Mouse (Mus musculus): ENCODE results near the gene Zbtb20. TPM values are rescaled to one million over a fixed set of nuclear protein-coding genes. Genes with fewer than 3 reads are reported as not detected.

Gene Zbtb20
- polyA plus RNA-seq, 1 experiment, result 0.13 TPM

DNA sequence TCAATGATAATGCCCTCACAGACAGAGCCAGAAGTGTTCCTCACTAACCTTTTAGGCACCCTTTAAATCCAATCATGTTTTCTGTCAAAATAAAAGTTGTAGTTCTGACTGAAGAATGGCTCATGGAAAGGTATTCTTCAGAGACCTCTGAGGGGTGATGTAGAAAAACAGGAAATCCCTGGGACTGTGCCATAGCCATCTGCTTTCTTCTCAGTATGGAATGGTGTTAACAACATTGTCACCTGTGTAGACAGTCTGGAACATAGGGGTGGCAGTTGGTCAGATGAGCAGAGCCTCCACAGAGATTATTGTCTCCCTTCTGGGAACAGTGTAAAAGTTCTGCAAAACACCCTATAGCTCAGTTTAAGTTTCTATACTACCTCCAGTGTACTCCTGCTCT, 732.4 kb downstream of the Zbtb20 start:
- no peak for TF ChIP-seq GATA1 (IDR thresholded peaks at IDR 0.05; ENCODE audit: low read length)
- no peak for TF ChIP-seq TAL1 (IDR thresholded peaks at IDR 0.05; ENCODE audit: low read length)
- peaks cover 3% of the 10 kb centered on the region; the same call in 1 of the 2 replicates for H3K36me3 ChIP-seq (ENCODE audit: control insufficient read depth)
- peaks cover 14% of the 10 kb centered on the region for H3K9me3 ChIP-seq (ENCODE audit: control insufficient read depth, low read length)
- H3K27me3 ChIP-seq (ENCODE audit: control insufficient read depth), result no peaks in the 10 kb centered on the region
- H3K4me3 ChIP-seq (replicated peaks), result no peak overlapping the region
- no peaks in the 10 kb centered on the region for H3K4me1 ChIP-seq (ENCODE audit: control insufficient read depth)

DNA sequence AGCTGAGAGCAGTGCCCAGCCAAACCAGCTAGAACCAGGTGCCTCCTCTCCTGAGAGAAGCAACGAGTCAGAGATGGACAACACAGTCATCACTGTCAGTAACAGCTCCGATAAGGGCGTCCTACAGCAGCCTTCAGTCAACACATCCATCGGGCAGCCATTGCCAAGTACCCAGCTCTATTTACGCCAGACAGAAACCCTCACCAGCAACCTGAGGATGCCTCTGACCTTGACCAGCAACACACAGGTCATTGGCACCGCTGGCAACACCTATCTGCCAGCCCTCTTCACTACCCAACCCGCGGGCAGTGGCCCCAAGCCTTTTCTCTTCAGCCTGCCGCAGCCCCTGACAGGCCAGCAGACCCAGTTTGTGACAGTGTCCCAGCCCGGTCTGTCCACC, 734.7 kb downstream of the Zbtb20 start:
- Histone ChIP-seq H3K9me3 (ENCODE audit: control insufficient read depth, low read length) (peaks cover 14% of the 10 kb centered on the region), H3K36me3 (ENCODE audit: control insufficient read depth) (peaks cover 3% of the 10 kb centered on the region; the same call in 1 of the 2 replicates), H3K4me3 (replicated peaks) (no peak overlapping the region), H3K4me1 (ENCODE audit: control insufficient read depth) (no peaks in the 10 kb centered on the region), H3K27me3 (ENCODE audit: control insufficient read depth) (no peaks in the 10 kb centered on the region)
- TF ChIP-seq GATA1 (IDR thresholded peaks at IDR 0.05; ENCODE audit: low read length), result no peak
- TF ChIP-seq TAL1 (IDR thresholded peaks at IDR 0.05; ENCODE audit: low read length), result no peak

DNA sequence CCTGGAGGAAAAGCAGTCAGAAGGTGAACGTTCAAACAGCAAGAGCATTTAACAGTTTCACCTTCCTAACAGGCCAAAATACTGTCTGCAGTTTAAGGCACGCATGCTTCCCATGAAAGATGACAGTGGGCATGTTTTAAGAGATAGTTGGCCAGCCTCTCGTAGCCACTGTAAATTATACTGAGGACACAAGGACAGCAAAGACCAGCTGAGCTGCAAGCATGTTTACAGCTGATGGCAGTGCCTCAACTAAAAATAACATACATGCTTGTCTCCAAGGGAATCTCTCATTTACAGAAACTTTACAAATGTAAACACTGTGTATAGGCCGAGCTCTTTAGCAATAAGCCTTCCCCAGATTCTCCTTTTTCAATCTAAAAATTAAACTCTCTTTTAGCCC, 740.7 kb downstream of the Zbtb20 start:
- no peaks in the 10 kb centered on the region for H3K4me1 ChIP-seq (ENCODE audit: control insufficient read depth)
- TF ChIP-seq GATA1 (IDR thresholded peaks at IDR 0.05; ENCODE audit: low read length) (no peak), TAL1 (IDR thresholded peaks at IDR 0.05; ENCODE audit: low read length) (no peak)
- H3K36me3 ChIP-seq (ENCODE audit: control insufficient read depth), result no peaks in the 10 kb centered on the region
- peaks cover 3% of the 10 kb centered on the region; the same call in 1 of the 2 replicates for H3K9me3 ChIP-seq (ENCODE audit: control insufficient read depth, low read length)
- no peak overlapping the region for H3K4me3 ChIP-seq (replicated peaks)
- no peaks in the 10 kb centered on the region for H3K27me3 ChIP-seq (ENCODE audit: control insufficient read depth)

- Histone ChIP-seq H3K9me3 (ENCODE audit: control insufficient read depth, low read length) (peaks cover 3% of the 10 kb centered on the region; the same call in 1 of the 2 replicates), H3K4me3 (replicated peaks) (no peak overlapping the region), H3K27me3 (ENCODE audit: control insufficient read depth) (no peaks in the 10 kb centered on the region), H3K36me3 (ENCODE audit: control insufficient read depth) (no peaks in the 10 kb centered on the region), H3K4me1 (ENCODE audit: control insufficient read depth) (no peaks in the 10 kb centered on the region)
- no peak for TF ChIP-seq TAL1 (IDR thresholded peaks at IDR 0.05; ENCODE audit: low read length)
- TF ChIP-seq GATA1 (IDR thresholded peaks at IDR 0.05; ENCODE audit: low read length), result no peak
These were observed 741.7 kb downstream of the Zbtb20 start for GRCm38 (mm10) chr16:43617346-43617745.

DNA sequence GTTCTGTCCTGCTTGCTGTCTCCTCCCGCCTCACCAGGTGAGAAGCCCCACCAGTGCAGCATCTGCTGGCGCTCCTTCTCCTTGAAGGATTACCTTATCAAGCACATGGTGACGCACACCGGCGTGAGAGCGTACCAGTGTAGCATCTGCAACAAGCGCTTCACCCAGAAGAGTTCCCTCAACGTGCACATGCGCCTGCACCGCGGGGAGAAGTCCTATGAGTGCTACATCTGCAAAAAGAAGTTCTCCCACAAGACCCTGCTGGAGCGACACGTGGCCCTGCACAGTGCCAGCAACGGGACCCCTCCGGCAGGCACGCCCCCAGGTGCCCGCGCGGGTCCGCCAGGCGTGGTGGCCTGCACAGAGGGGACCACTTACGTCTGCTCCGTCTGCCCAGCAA, 742.6 kb downstream of the Zbtb20 start:
- Histone ChIP-seq H3K36me3 (ENCODE audit: control insufficient read depth) (no peaks in the 10 kb centered on the region), H3K4me1 (ENCODE audit: control insufficient read depth) (no peaks in the 10 kb centered on the region), H3K4me3 (replicated peaks) (no peak overlapping the region), H3K9me3 (ENCODE audit: control insufficient read depth, low read length) (peaks cover 3% of the 10 kb centered on the region; the same call in 1 of the 2 replicates), H3K27me3 (ENCODE audit: control insufficient read depth) (no peaks in the 10 kb centered on the region)
- no peak for TF ChIP-seq TAL1 (IDR thresholded peaks at IDR 0.05; ENCODE audit: low read length)
- no peak for TF ChIP-seq GATA1 (IDR thresholded peaks at IDR 0.05; ENCODE audit: low read length)

DNA sequence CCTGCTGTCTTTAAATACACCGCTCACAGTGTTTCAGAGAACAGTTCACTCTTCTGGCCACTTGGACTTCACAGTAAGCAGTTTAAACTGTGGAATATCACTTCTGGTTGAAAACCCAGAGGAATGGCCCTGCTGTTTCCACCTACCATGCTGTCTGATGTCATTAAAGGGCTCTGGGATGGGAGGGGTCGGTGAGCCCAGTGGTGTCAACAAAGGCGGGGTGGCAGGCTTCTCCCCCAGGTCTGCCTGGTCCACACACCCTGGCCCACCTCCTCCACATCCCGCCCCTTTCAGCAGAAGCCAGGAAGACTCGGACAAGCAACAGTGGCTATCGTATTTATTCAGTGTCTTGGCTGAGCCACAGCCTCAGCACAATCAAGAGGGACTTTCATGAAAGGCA, 743.6 kb downstream of the Zbtb20 start:
- Histone ChIP-seq H3K9me3 (ENCODE audit: control insufficient read depth, low read length) (peaks cover 3% of the 10 kb centered on the region; the same call in 1 of the 2 replicates), H3K4me1 (ENCODE audit: control insufficient read depth) (no peaks in the 10 kb centered on the region), H3K4me3 (replicated peaks) (no peak overlapping the region), H3K36me3 (ENCODE audit: control insufficient read depth) (no peaks in the 10 kb centered on the region), H3K27me3 (ENCODE audit: control insufficient read depth) (no peaks in the 10 kb centered on the region)
- TF ChIP-seq TAL1 (IDR thresholded peaks at IDR 0.05; ENCODE audit: low read length) (no peak), GATA1 (IDR thresholded peaks at IDR 0.05; ENCODE audit: low read length) (no peak)

DNA sequence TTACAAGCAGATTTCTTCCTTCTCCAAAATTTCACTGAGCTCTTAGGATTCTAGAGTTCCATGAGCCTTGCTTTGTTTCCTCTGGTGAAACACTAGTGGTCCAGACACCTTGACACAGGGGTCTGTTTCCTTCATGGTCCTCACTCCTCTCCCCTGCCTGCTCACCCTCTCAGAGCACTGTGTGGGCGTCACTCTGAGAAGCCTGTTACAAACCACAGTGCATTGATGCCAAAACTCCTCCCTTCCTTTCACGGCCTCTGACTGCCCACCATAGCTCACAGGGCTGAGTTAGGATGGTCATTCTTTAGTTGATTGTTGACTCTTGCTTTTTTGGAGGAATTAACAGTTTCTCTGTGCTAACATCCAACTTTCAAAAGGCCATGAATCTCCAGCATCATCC, 744.7 kb downstream of the Zbtb20 start:
- Histone ChIP-seq H3K9me3 (ENCODE audit: control insufficient read depth, low read length) (peaks cover 3% of the 10 kb centered on the region; the same call in 1 of the 2 replicates), H3K27me3 (ENCODE audit: control insufficient read depth) (no peaks in the 10 kb centered on the region), H3K36me3 (ENCODE audit: control insufficient read depth) (no peaks in the 10 kb centered on the region), H3K4me1 (ENCODE audit: control insufficient read depth) (no peaks in the 10 kb centered on the region), H3K4me3 (replicated peaks) (no peak overlapping the region)
- no peak for TF ChIP-seq GATA1 (IDR thresholded peaks at IDR 0.05; ENCODE audit: low read length)

GRCm38 (mm10) chr16:43623315-43624000, 747.8 kb downstream of the Zbtb20 start:
- H3K36me3 ChIP-seq (ENCODE audit: control insufficient read depth), result no peaks in the 10 kb centered on the region
- no peaks in the 10 kb centered on the region for H3K4me1 ChIP-seq (ENCODE audit: control insufficient read depth)
- TF ChIP-seq GATA1 (IDR thresholded peaks at IDR 0.05; ENCODE audit: low read length), result no peak
- no peak for TF ChIP-seq TAL1 (IDR thresholded peaks at IDR 0.05; ENCODE audit: low read length)
- H3K9me3 ChIP-seq (ENCODE audit: control insufficient read depth, low read length), result peaks cover under 1% of the 10 kb centered on the region; the same call in 1 of the 2 replicates
- no peaks in the 10 kb centered on the region for H3K27me3 ChIP-seq (ENCODE audit: control insufficient read depth)
- no peak overlapping the region for H3K4me3 ChIP-seq (replicated peaks)

- H3K36me3 ChIP-seq (ENCODE audit: control insufficient read depth), result no peaks in the 10 kb centered on the region
- H3K4me1 ChIP-seq (ENCODE audit: control insufficient read depth), result no peaks in the 10 kb centered on the region
- H3K9me3 ChIP-seq (ENCODE audit: control insufficient read depth, low read length), result no peaks in the 10 kb centered on the region
- H3K27me3 ChIP-seq (ENCODE audit: control insufficient read depth), result no peaks in the 10 kb centered on the region
- TF ChIP-seq TAL1 (IDR thresholded peaks at IDR 0.05; ENCODE audit: low read length) (no peak), GATA1 (IDR thresholded peaks at IDR 0.05; ENCODE audit: low read length) (no peak)
- no peak overlapping the region for H3K4me3 ChIP-seq (replicated peaks)
These were observed 749.2 kb downstream of the Zbtb20 start for GRCm38 (mm10) chr16:43624876-43625275.

All from erythroblast, embryonic 14.5 days (primary cell).